Mouse (Mus musculus) limb, embryonic 11.5 days (tissue): ENCODE measurements around the gene Klk15. TPM values are rescaled to one million over a fixed set of nuclear protein-coding genes. Genes with fewer than 3 reads are reported as not detected.
"Not testable (repeated sequence)": the region's sequence is repeated elsewhere in the genome, so short reads cannot be mapped to it uniquely, and the experiment has no call there.

Experiments used
- ATAC-seq: fragments of 200-750 bp; cut with Nextera tagmentation; 2 replicates; pipeline ENCODE4 v1.8.0; 2017; ENCODE audit warnings: low read depth; ENCODE audit not compliant: insufficient number of reproducible peaks, low FRiP score, low TSS enrichment
- DNase-seq: peaks from one replicate; pipeline ENCODE4 v3.0.0-alpha.2; 2015; ENCODE audit warnings: low spot score
- H3K27ac ChIP-seq: fragments of 300-500 bp; sonication (generic); replicated peaks from 2 replicates; pipeline ENCODE4 v1.5.1; 2014; ENCODE audit warnings: low read depth, mild to moderate bottlenecking, low read length
- H3K27me3 ChIP-seq: fragments of 300-500 bp; sonication (generic); 2 replicates; pipeline ENCODE4 v1.6.1; 2014; ENCODE audit warnings: mild to moderate bottlenecking, low read length, mixed read lengths; ENCODE audit not compliant: control insufficient read depth, insufficient read depth
- H3K36me3 ChIP-seq: fragments of 300-500 bp; sonication (generic); 2 replicates; pipeline ENCODE4 v1.6.1; 2014; ENCODE audit warnings: mild to moderate bottlenecking, low read length, moderate library complexity, mixed read lengths; ENCODE audit not compliant: control insufficient read depth, insufficient read depth
- H3K4me1 ChIP-seq: fragments of 300-500 bp; sonication (generic); 2 replicates; pipeline ENCODE4 v1.6.1; 2014; ENCODE audit warnings: low read length, mixed read lengths; ENCODE audit not compliant: control insufficient read depth, insufficient read depth
- H3K4me2 ChIP-seq: fragments of 300-500 bp; sonication (generic); 2 replicates; pipeline ENCODE4 v1.6.1; 2014; ENCODE audit warnings: low read depth, mild to moderate bottlenecking, moderate library complexity; ENCODE audit not compliant: severe bottlenecking
- H3K4me3 ChIP-seq: fragments of 300-500 bp; sonication (generic); 2 replicates; pipeline ENCODE4 v1.5.1; 2014; ENCODE audit warnings: low read depth, low read length
- H3K9ac ChIP-seq: fragments of 300-500 bp; sonication (generic); 2 replicates; pipeline ENCODE4 v1.6.1; 2014; ENCODE audit warnings: mild to moderate bottlenecking, low read length
- H3K9me3 ChIP-seq: fragments of 300-500 bp; sonication (generic); 2 replicates; pipeline ENCODE4 v1.6.1; 2016; ENCODE audit warnings: low read length; ENCODE audit not compliant: control insufficient read depth
- WGBS: fragments of 180-500 bp; shearing (Covaris S2); extraction: QIAGEN DNeasy Blood & Tissue Kit; methylation state at CpG from one replicate; pipeline ENCODE4 v1.1.7; 2014; 5-methylcytosine and 5-hydroxymethylcytosine counted together
- polyA plus RNA-seq: library from polyadenylated mRNA; unstranded; fragments of >200 nt; fragmentation: Nextera tagmentation; extraction: Ambion mirVana; gene quantifications from 2 replicates; pipeline ENCODE4 v1.2.1, GENCODE M21; 2014

The Klk15 gene
- polyA plus RNA-seq, 1 experiment from 2014 or later: not detected

DNA sequence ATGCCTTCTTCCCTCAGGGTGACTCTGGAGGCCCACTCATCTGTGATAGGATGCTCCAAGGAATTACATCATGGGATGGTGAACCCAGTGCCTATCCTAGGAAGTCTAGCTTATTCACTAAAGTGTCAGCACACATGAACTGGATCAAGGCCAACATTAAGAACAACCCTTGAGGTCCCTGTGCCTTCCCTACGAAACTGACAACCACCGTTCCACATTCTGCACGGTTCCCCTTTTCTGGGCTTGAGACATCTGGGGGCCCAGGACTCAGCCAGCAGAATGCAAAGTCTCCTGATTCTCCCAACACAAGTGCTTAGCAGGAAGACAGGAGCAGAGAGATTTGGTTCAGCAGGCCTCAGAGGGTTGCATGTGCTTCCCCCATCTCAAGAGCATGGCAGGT lies 13.0 kb upstream of the Klk15 start:
- H3K4me3 ChIP-seq: no peak overlapping the region
- ATAC-seq: no peak
- no peak overlapping the region for H3K27ac ChIP-seq
- no peaks in the 10 kb centered on the region for H3K9me3 ChIP-seq
- WGBS: 89% methylated on average over 3 of the region's 3 CpGs
- no peak overlapping the region for H3K9ac ChIP-seq
- DNase-seq: no peak
- no peak overlapping the region for H3K4me2 ChIP-seq
- H3K36me3 ChIP-seq: no peaks in the 10 kb centered on the region
- H3K4me1 ChIP-seq: no peaks in the 10 kb centered on the region
- H3K27me3 ChIP-seq: no peaks in the 10 kb centered on the region

DNA sequence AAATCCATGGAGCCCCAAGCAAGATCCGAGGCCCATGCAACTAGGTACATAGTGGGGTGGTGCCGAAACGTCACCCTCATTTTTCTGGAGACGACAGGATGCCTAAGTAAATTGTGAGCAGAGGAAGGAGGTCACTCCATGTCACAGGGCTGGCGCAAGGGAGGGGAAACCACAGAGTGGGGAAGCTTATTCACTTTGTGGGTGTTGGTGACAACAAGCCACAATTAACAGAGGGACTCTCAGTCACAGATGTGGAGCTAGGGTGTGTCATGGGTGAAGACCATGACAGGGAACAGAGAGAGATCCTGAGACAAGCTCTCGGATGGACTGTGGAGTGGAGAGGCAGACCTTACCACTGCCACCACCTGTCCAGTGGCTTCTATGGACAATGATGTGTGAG lies 12.5 kb upstream of the Klk15 start:
- H3K27ac ChIP-seq: no peak overlapping the region
- H3K4me2 ChIP-seq: no peak overlapping the region
- no peaks in the 10 kb centered on the region for H3K9me3 ChIP-seq
- 81% methylated on average over 6 of the region's 6 CpGs for WGBS
- H3K9ac ChIP-seq: no peak overlapping the region
- H3K27me3 ChIP-seq: no peaks in the 10 kb centered on the region
- ATAC-seq: no peak
- H3K36me3 ChIP-seq: no peaks in the 10 kb centered on the region
- H3K4me3 ChIP-seq: no peak overlapping the region
- DNase-seq: no peak
- H3K4me1 ChIP-seq: no peaks in the 10 kb centered on the region

DNA sequence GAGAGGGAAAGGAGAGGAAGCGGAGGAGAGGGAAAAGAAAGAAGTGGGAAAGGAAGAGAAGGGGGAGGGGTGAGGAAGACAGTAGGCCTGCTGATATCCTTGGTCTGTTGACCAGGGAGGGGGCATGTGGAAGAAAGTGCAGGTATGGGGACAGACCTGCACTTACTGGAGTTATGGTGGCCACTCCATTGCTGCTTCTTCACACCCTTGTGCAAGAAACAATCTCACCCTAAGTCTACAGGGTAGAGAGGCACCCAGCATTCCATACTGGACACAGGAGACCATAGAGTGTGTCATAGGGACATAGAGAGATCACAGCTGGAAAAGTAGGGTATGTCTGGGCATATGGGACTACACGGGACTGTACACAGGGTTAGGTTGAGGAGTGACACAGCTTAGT lies 11.6 kb upstream of the Klk15 start:
- Histone ChIP-seq H3K27me3 (no peaks in the 10 kb centered on the region), H3K4me2 (no peak overlapping the region), H3K36me3 (no peaks in the 10 kb centered on the region), H3K4me1 (no peaks in the 10 kb centered on the region), H3K4me3 (no peak overlapping the region), H3K27ac (no peak overlapping the region), H3K9ac (no peak overlapping the region), H3K9me3 (no peaks in the 10 kb centered on the region)
- DNase-seq (no peak), ATAC-seq (no peak)
- WGBS: 88% methylated on average over 2 of the region's 2 CpGs

DNA sequence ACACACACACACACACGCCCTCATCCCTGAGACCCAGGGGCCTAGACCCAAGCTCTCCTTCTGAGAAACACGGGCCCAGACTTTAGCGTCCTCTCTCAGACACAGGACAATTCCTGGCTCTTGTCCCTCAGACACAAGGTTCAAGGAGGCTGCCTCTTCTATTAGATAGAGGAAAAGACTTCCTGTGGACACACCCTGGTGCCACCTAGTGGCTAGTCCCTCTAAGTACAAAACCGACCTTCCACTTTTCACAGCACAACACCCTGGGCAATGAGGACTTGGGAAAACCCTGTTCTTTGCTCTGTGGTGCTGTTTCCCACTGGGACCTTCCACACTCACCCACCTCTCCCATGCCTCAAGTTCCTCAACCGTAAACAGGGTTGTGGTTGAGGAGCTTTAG lies 7.6 kb upstream of the Klk15 start:
- Histone ChIP-seq H3K4me2 (no peak overlapping the region), H3K4me1 (no peaks in the 10 kb centered on the region), H3K9ac (no peak overlapping the region), H3K27me3 (no peaks in the 10 kb centered on the region), H3K9me3 (no peaks in the 10 kb centered on the region), H3K4me3 (no peak overlapping the region), H3K27ac (no peak overlapping the region), H3K36me3 (no peaks in the 10 kb centered on the region)
- ATAC-seq (no peak), DNase-seq (peak; percentile 30)
- 62% methylated on average over 5 of the region's 5 CpGs for WGBS

DNA sequence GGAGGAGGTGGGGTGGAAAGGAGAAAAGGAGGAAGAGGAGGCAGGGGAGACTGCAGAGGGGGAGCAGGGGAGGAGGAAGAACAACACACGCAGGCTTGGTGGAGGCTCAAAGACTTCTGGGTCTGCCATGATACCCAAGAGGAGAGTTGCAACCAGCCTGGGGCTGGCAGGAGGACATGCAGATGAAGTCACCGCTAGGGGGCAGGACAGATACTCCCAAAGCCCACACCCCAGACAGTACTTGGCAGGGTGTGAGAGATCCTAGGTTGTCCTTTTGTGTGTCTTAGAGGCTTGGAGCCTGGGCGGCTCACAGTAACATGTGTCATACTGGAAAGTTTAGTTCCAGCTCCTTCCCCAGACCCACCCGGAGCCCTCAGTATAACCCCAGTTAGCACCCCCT lies 5.0 kb upstream of the Klk15 start:
- peak; percentile 50 for DNase-seq
- WGBS: 55% methylated on average over 4 of the region's 4 CpGs
- ATAC-seq: no peak

DNA sequence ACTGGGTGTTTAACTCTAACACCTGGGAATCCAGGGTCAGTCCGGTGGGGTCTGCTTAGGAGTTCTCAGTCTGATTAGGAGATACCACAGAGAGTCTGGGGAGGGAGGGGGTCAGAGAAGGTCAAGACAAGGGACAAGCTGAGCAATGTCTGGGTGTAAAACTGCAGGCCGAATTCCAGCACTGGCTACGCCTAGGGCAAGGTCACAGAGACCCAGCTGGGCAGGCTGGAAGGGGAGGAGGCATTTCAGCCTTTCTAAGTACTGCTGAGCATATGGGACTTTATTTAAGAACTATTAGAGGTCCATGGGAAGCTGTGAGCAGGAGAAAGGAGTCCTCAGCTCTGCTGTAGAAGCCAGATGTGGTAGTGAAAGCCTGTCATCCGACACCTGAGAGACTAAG lies 1.2 kb upstream of the Klk15 start:
- Histone ChIP-seq H3K4me2 (no peak overlapping the region), H3K4me1 (no peaks in the 10 kb centered on the region), H3K9ac (no peak overlapping the region), H3K27me3 (no peaks in the 10 kb centered on the region), H3K4me3 (no peak overlapping the region), H3K9me3 (no peaks in the 10 kb centered on the region), H3K36me3 (no peaks in the 10 kb centered on the region), H3K27ac (no peak overlapping the region)
- no peak for ATAC-seq
- WGBS: 54% methylated on average over 4 of the region's 4 CpGs
- DNase-seq: no peak

More for the DNA sequence above, 5.0 kb upstream of the Klk15 start:
- Histone ChIP-seq H3K9me3 (no peaks in the 10 kb centered on the region), H3K27ac (no peak overlapping the region), H3K4me2 (no peak overlapping the region), H3K36me3 (no peaks in the 10 kb centered on the region), H3K27me3 (no peaks in the 10 kb centered on the region), H3K4me1 (no peaks in the 10 kb centered on the region), H3K9ac (no peak overlapping the region), H3K4me3 (no peak overlapping the region)

DNA sequence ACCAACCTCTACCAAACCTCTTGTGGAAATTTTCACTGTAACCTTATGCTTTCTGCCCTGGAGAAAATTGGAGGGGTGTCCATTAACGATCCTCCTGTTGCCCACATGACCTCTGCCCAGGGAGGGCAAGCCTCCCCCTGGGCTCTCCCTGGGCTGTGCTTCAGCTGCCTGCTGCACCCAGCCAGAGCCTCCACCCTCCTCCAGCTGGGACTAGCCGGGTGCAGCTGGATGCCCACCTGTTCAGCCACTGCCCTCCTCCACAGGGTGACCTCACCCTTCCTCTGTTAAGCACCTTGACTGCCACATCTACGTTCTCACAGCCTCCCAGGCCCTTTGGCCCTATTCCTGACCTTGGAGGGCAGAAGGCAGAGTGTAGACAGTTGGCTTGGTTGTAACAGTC lies 1.2 kb downstream of the Klk15 start:
- Histone ChIP-seq H3K9me3 (no peaks in the 10 kb centered on the region), H3K9ac (no peak overlapping the region), H3K4me1 (no peaks in the 10 kb centered on the region), H3K4me2 (no peak overlapping the region), H3K27ac (no peak overlapping the region), H3K4me3 (no peak overlapping the region), H3K27me3 (no peaks in the 10 kb centered on the region), H3K36me3 (no peaks in the 10 kb centered on the region)
- no peak for ATAC-seq
- 64% methylated on average over 3 of the region's 3 CpGs for WGBS
- DNase-seq: no peak

DNA sequence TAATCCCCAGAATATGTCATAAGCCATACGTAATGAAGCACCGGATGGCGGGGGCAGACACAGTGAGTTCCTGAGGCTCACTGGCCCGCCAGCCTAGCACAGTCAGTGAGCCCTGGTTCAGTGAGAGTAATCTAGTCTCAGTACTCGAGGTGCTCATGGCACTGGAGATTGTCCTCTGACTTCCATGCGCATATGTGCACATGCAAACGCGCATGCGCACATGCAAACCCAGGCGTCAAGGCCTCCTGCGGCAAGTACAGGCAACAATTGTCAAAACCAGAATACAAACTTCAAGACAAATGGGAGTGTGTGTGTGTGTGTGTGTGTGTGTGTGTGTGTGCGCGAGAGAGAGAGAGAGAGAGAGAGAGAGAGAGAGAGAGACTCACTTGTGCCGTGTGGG lies 3.0 kb downstream of the Klk15 start:
- ATAC-seq (no peak), DNase-seq (no peak)
- no peak overlapping the region for H3K9ac ChIP-seq
- H3K4me1 ChIP-seq: no peaks in the 10 kb centered on the region
- no peaks in the 10 kb centered on the region for H3K27me3 ChIP-seq
- H3K4me2 ChIP-seq: no peak overlapping the region
- H3K27ac ChIP-seq: no peak overlapping the region
- H3K9me3 ChIP-seq: no peaks in the 10 kb centered on the region
- H3K36me3 ChIP-seq: no peaks in the 10 kb centered on the region
- H3K4me3 ChIP-seq: no peak overlapping the region
- 85% methylated on average over 14 of the region's 14 CpGs for WGBS

DNA sequence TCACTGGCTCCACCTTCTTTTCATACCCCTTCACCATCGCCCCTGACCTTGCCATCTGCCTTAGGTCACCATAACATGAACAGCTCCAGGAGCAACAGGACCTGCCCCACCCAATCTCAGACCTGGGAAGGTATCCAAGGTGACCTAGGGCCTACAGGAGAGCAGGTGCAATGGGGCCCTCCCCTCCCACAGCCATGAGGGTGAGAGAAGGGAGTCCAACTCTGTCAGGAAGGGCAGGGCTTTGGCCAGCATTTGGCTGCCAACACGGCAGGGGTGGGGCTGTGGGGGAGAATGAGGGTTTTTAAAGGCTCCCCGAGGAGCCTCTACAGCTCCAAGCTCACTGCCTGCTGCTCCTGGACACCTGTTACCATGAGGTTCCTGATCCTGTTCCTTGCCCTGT lies 8.8 kb downstream of the Klk15 start:
- not testable (repeated sequence) for H3K4me2 ChIP-seq, H3K9ac ChIP-seq, H3K27me3 ChIP-seq, H3K4me3 ChIP-seq, H3K4me1 ChIP-seq, ATAC-seq, H3K9me3 ChIP-seq, DNase-seq, H3K36me3 ChIP-seq, H3K27ac ChIP-seq
- 72% methylated on average over 3 of the region's 3 CpGs for WGBS
